Mouse (Mus musculus): ENCODE measurements around the gene Cenpe. TPM values are rescaled to one million over a fixed set of nuclear protein-coding genes. Genes with fewer than 3 reads are reported as not detected.

Cenpe gene
- polyA plus RNA-seq, 1 experiment from 2014 or later = 42.1 TPM

- DNase-seq (ENCODE audit: extremely low spot score, low spot score) = no peak
- Histone ChIP-seq H3K36me3 (replicated peaks) (peaks cover 96% of the 10 kb centered on the region), H3K9me3 (no peaks in the 10 kb centered on the region), H3K27me3 (ENCODE audit: poor library complexity, severe bottlenecking) (no peaks in the 10 kb centered on the region), H3K4me3 (no peak overlapping the region), H3K27ac (no peak overlapping the region), H3K4me1 (no peaks in the 10 kb centered on the region)
- 93% methylated on average over 6 of the region's 6 CpGs for WGBS
These were observed 39.5 kb downstream of the Cenpe start for GRCm38 (mm10) chr3:135251825-135252224.

GRCm38 (mm10) chr3:135254784-135255183 is 42.4 kb downstream of the Cenpe start:
- Histone ChIP-seq H3K4me3 (no peak overlapping the region), H3K27me3 (ENCODE audit: poor library complexity, severe bottlenecking) (no peaks in the 10 kb centered on the region), H3K36me3 (replicated peaks) (peaks cover 96% of the 10 kb centered on the region), H3K9me3 (no peaks in the 10 kb centered on the region), H3K4me1 (no peaks in the 10 kb centered on the region), H3K27ac (no peak overlapping the region)
- no peak for DNase-seq (ENCODE audit: extremely low spot score, low spot score)

GRCm38 (mm10) chr3:135258919-135259318 is 46.6 kb downstream of the Cenpe start:
- Histone ChIP-seq H3K27ac (no peak overlapping the region), H3K4me3 (no peak overlapping the region), H3K27me3 (ENCODE audit: poor library complexity, severe bottlenecking) (no peaks in the 10 kb centered on the region), H3K9me3 (no peaks in the 10 kb centered on the region), H3K4me1 (no peaks in the 10 kb centered on the region), H3K36me3 (replicated peaks) (peaks cover 100% of the 10 kb centered on the region)
- 90% methylated on average over 10 of the region's 10 CpGs for WGBS
- DNase-seq (ENCODE audit: extremely low spot score, low spot score) = no peak

- peaks cover 100% of the 10 kb centered on the region for H3K36me3 ChIP-seq (replicated peaks)
- no peaks in the 10 kb centered on the region for H3K9me3 ChIP-seq
- no peak for DNase-seq (ENCODE audit: extremely low spot score, low spot score)
- H3K27ac ChIP-seq = no peak overlapping the region
- no peaks in the 10 kb centered on the region for H3K27me3 ChIP-seq (ENCODE audit: poor library complexity, severe bottlenecking)
- no peak overlapping the region for H3K4me3 ChIP-seq
- 94% methylated on average over 7 of the region's 7 CpGs for WGBS
- H3K4me1 ChIP-seq = no peaks in the 10 kb centered on the region
These were observed 47.9 kb downstream of the Cenpe start for GRCm38 (mm10) chr3:135260233-135260632.

GRCm38 (mm10) chr3:135268616-135269015 is 56.3 kb downstream of the Cenpe start:
- no peak for DNase-seq (ENCODE audit: extremely low spot score, low spot score)
- 93% methylated on average over 5 of the region's 5 CpGs for WGBS
- H3K27ac ChIP-seq = no peak overlapping the region
- no peaks in the 10 kb centered on the region for H3K27me3 ChIP-seq (ENCODE audit: poor library complexity, severe bottlenecking)
- no peaks in the 10 kb centered on the region for H3K4me1 ChIP-seq
- H3K9me3 ChIP-seq = no peaks in the 10 kb centered on the region
- peaks cover 100% of the 10 kb centered on the region for H3K36me3 ChIP-seq (replicated peaks)
- H3K4me3 ChIP-seq = no peak overlapping the region

- no peaks in the 10 kb centered on the region for H3K27me3 ChIP-seq (ENCODE audit: poor library complexity, severe bottlenecking)
- no peaks in the 10 kb centered on the region for H3K9me3 ChIP-seq
- DNase-seq (ENCODE audit: extremely low spot score, low spot score) = no peak
- H3K36me3 ChIP-seq (replicated peaks) = peaks cover 95% of the 10 kb centered on the region
- no peaks in the 10 kb centered on the region for H3K4me1 ChIP-seq
- no peak overlapping the region for H3K27ac ChIP-seq
- no peak overlapping the region for H3K4me3 ChIP-seq
- 95% methylated on average over 10 of the region's 10 CpGs for WGBS
These were observed 57.2 kb downstream of the Cenpe start for GRCm38 (mm10) chr3:135269391-135269990.

- Histone ChIP-seq H3K36me3 (replicated peaks) (peaks cover 74% of the 10 kb centered on the region), H3K4me3 (no peak overlapping the region), H3K4me1 (no peaks in the 10 kb centered on the region), H3K27ac (no peak overlapping the region), H3K9me3 (no peaks in the 10 kb centered on the region), H3K27me3 (ENCODE audit: poor library complexity, severe bottlenecking) (no peaks in the 10 kb centered on the region)
- no peak for DNase-seq (ENCODE audit: extremely low spot score, low spot score)
- 93% methylated on average over 12 of the region's 12 CpGs for WGBS
These were observed 60.3 kb downstream of the Cenpe start for GRCm38 (mm10) chr3:135272627-135273026.

GRCm38 (mm10) chr3:135273047-135273446 is 60.7 kb downstream of the Cenpe start:
- H3K36me3 ChIP-seq (replicated peaks) = peaks cover 69% of the 10 kb centered on the region
- no peak overlapping the region for H3K27ac ChIP-seq
- no peak for DNase-seq (ENCODE audit: extremely low spot score, low spot score)
- H3K4me3 ChIP-seq = no peak overlapping the region
- H3K9me3 ChIP-seq = no peaks in the 10 kb centered on the region
- 93% methylated on average over 13 of the region's 13 CpGs for WGBS
- no peaks in the 10 kb centered on the region for H3K4me1 ChIP-seq
- no peaks in the 10 kb centered on the region for H3K27me3 ChIP-seq (ENCODE audit: poor library complexity, severe bottlenecking)

- Histone ChIP-seq H3K4me1 (peaks cover 8% of the 10 kb centered on the region), H3K4me3 (no peak overlapping the region), H3K27me3 (ENCODE audit: poor library complexity, severe bottlenecking) (no peaks in the 10 kb centered on the region), H3K36me3 (replicated peaks) (peaks cover 4% of the 10 kb centered on the region; the same call in 1 of the 2 replicates), H3K9me3 (no peaks in the 10 kb centered on the region), H3K27ac (peak overlapping the region; percentile 86)
- 83% methylated on average over 4 of the region's 4 CpGs for WGBS
- no peak for DNase-seq (ENCODE audit: extremely low spot score, low spot score)
These were observed 67.8 kb downstream of the Cenpe start for GRCm38 (mm10) chr3:135280160-135280559.

- peak; percentile 85 for DNase-seq (ENCODE audit: extremely low spot score, low spot score)
- Histone ChIP-seq H3K27me3 (ENCODE audit: poor library complexity, severe bottlenecking) (no peaks in the 10 kb centered on the region), H3K4me3 (peak within 1 kb of the TSS; percentile 1; the same call in 1 of the 2 replicates), H3K27ac (peak within 1 kb of the TSS; percentile 86), H3K36me3 (replicated peaks) (no peaks in the 10 kb centered on the region; the same call in 1 of the 2 replicates), H3K4me1 (peaks cover 8% of the 10 kb centered on the region), H3K9me3 (no peaks in the 10 kb centered on the region)
- 26% methylated on average over 14 of the region's 14 CpGs for WGBS
These were observed 68.5 kb downstream of the Cenpe start, which contains the start of gene Bdh2 for GRCm38 (mm10) chr3:135280669-135281415. TSS of gene Bdh2 (plus strand) at chr3:135281221.

- H3K27me3 ChIP-seq (ENCODE audit: poor library complexity, severe bottlenecking) = no peaks in the 10 kb centered on the region
- H3K4me1 ChIP-seq = peaks cover 8% of the 10 kb centered on the region
- 86% methylated on average over 8 of the region's 8 CpGs for WGBS
- no peak overlapping the region for H3K27ac ChIP-seq
- H3K36me3 ChIP-seq (replicated peaks) = no peaks in the 10 kb centered on the region
- no peak overlapping the region for H3K4me3 ChIP-seq
- no peaks in the 10 kb centered on the region for H3K9me3 ChIP-seq
- DNase-seq (ENCODE audit: extremely low spot score, low spot score) = no peak
These were observed 69.4 kb downstream of the Cenpe start for GRCm38 (mm10) chr3:135281701-135282100.

GRCm38 (mm10) chr3:135285256-135285655 is 72.9 kb downstream of the Cenpe start:
- 91% methylated on average over 11 of the region's 11 CpGs for whole genome bisulfite sequencing
- H3K4me1 ChIP-seq = peaks cover 8% of the 10 kb centered on the region
- no peaks in the 10 kb centered on the region for H3K36me3 ChIP-seq (replicated peaks)
- no peak for DNase-seq (ENCODE audit: extremely low spot score, low spot score)
- no peak overlapping the region for H3K27ac ChIP-seq
- no peaks in the 10 kb centered on the region for H3K9me3 ChIP-seq
- no peak overlapping the region for H3K4me3 ChIP-seq
- no peaks in the 10 kb centered on the region for H3K27me3 ChIP-seq (ENCODE audit: poor library complexity, severe bottlenecking)

GRCm38 (mm10) chr3:135285807-135286206 is 73.5 kb downstream of the Cenpe start:
- H3K4me3 ChIP-seq = no peak overlapping the region
- H3K36me3 ChIP-seq (replicated peaks) = no peaks in the 10 kb centered on the region
- H3K27ac ChIP-seq = no peak overlapping the region
- 87% methylated on average over 3 of the region's 3 CpGs for WGBS
- H3K27me3 ChIP-seq (ENCODE audit: poor library complexity, severe bottlenecking) = no peaks in the 10 kb centered on the region
- peaks cover 3% of the 10 kb centered on the region for H3K4me1 ChIP-seq
- no peaks in the 10 kb centered on the region for H3K9me3 ChIP-seq
- DNase-seq (ENCODE audit: extremely low spot score, low spot score) = no peak
